Mouse (Mus musculus): ENCODE results near the gene Spin1.
A peak's percentile ranks its signal among the peaks of the same experiment; 100 is the strongest.

The Spin1 gene

GRCm38 (mm10) chr13:51197699-51198098, 97.0 kb downstream of the Spin1 start:
- no peak for DNase-seq (ENCODE audit: low spot score)

GRCm38 (mm10) chr13:51198186-51198585, 97.5 kb downstream of the Spin1 start:
- peak; percentile 22 for DNase-seq (ENCODE audit: low spot score)
